Mouse (Mus musculus) hindbrain, embryonic 15.5 days (tissue): Measurements from ENCODE around the gene Gcsam. TPM values are rescaled to one million over a fixed set of nuclear protein-coding genes. Genes with fewer than 3 reads are reported as not detected.

Experiments used
- polyA plus RNA-seq: library from polyadenylated mRNA; unstranded; fragments of >200 nt; fragmentation: Nextera tagmentation; extraction: Ambion mirVana; gene quantifications from 2 replicates; pipeline ENCODE4 v1.2.1, GENCODE M21; 2015

Gene Gcsam
- polyA plus RNA-seq, 1 experiment from 2014 or later = not detected

Other genes with a start within 250 kb of the Gcsam start
- 340 and 346 TPM in 2 replicates for gene Cd200, start 201.3 kb upstream of the Gcsam start, polyA plus RNA-seq
- not detected in 2 replicates for gene Gm609, start 117.4 kb upstream of the Gcsam start, polyA plus RNA-seq
- not detected in 2 replicates for gene Gm17783, start 78.3 kb upstream of the Gcsam start, polyA plus RNA-seq
- not detected in 2 replicates for gene Slc9c1, start 75.1 kb upstream of the Gcsam start, polyA plus RNA-seq
- gene BC016579, start 43.7 kb downstream of the Gcsam start, polyA plus RNA-seq = not detected in 2 replicates
- 0.83 and 1.1 TPM in 2 replicates for gene Tmprss7, start 83.3 kb downstream of the Gcsam start, polyA plus RNA-seq
- 437 and 453 TPM in 2 replicates for gene Tagln3, start 114.2 kb downstream of the Gcsam start, polyA plus RNA-seq
- gene Abhd10, start 132.6 kb downstream of the Gcsam start, polyA plus RNA-seq = 40.3 and 44.5 TPM in 2 replicates